15 mouse cellular contexts compared by ENCODE assay signal in genomic region chr3:84376510-84376909, GRCm38 (mm10).
DNase-seq lines count a peak whose midpoint lies in the region; ATAC-seq and TF ChIP-seq lines count a peak whose summit lies in the region.
"Had no signal": no experiment of that assay in that cellular context is flagged by ENCODE, and none has a peak within 500 bp of the region (broad histone marks: within the 10 kb centered on the region; RNA-seq: fewer than 3 reads in every experiment).

No protein-coding gene starts in this region.

- no peak for DNase-seq in forebrain, embryonic 10.5 days (ENCODE audit: extremely low spot score, low spot score)
- no peak for DNase-seq in forebrain, embryonic 14.5 days (ENCODE audit: low spot score)
- peak; percentile 25 for DNase-seq in kidney, adult 11 months
- DNase-seq in kidney, postnatal 10 days = no peak
- no peak for DNase-seq in embryonic facial prominence, embryonic 10.5 days (ENCODE audit: low spot score)
- no peak for DNase-seq in right cerebral cortex, postnatal 10 days (ENCODE audit: low spot score in 2 of 2)
- no peak for DNase-seq in gastrocnemius, adult 2 months
- DNase-seq: cerebellum, postnatal 25 days; gastrocnemius, postnatal 25 days; liver, embryonic 13.5 days; lung, postnatal 14 days; thymus, postnatal 25 days had no signal

- no peak overlapping the region for H3K4me3 ChIP-seq in forebrain, embryonic 10.5 days
- no peak overlapping the region for H3K4me3 ChIP-seq in forebrain, embryonic 14.5 days (ENCODE audit: low read depth, low read length)
- H3K4me3 ChIP-seq in embryonic facial prominence, embryonic 10.5 days = no peak overlapping the region
- no peak overlapping the region for H3K4me3 ChIP-seq in midbrain, embryonic 16.5 days (ENCODE audit: low read depth, low read length)
- no peak overlapping the region for H3K4me3 ChIP-seq in gastrocnemius, adult 2 months
- H3K4me3 ChIP-seq: layer of hippocampus, adult 2 months; liver, embryonic 13.5 days; neural tube, embryonic 12.5 days had no signal

- no peaks in the 10 kb centered on the region for H3K9me3 ChIP-seq in forebrain, embryonic 10.5 days
- H3K9me3 ChIP-seq in forebrain, embryonic 14.5 days (replicated peaks; ENCODE audit: control insufficient read depth, low read length) = no peaks in the 10 kb centered on the region
- no peaks in the 10 kb centered on the region for H3K9me3 ChIP-seq in embryonic facial prominence, embryonic 10.5 days
- no peaks in the 10 kb centered on the region for H3K9me3 ChIP-seq in midbrain, embryonic 16.5 days (replicated peaks; ENCODE audit: control insufficient read depth, low read length, poor library complexity, severe bottlenecking)
- H3K9me3 ChIP-seq: liver, embryonic 13.5 days; neural tube, embryonic 12.5 days had no signal

- H3K4me1 ChIP-seq in forebrain, embryonic 10.5 days = peaks cover 25% of the 10 kb centered on the region
- 0 out of 2 replicates have a peak, but pooled peaks cover 2% of the 10 kb centered on the region for H3K4me1 ChIP-seq in forebrain, embryonic 14.5 days (ENCODE audit: control insufficient read depth, insufficient read depth, low read length)
- H3K4me1 ChIP-seq in embryonic facial prominence, embryonic 10.5 days = peaks cover 23% of the 10 kb centered on the region
- no peaks in the 10 kb centered on the region for H3K4me1 ChIP-seq in midbrain, embryonic 16.5 days (ENCODE audit: control insufficient read depth, insufficient read depth, low read length)

- H3K9ac ChIP-seq in forebrain, embryonic 14.5 days (ENCODE audit: low read length) = no peak overlapping the region
- H3K9ac ChIP-seq in midbrain, embryonic 16.5 days (ENCODE audit: low read depth, low read length) = no peak overlapping the region
- H3K9ac ChIP-seq: liver, embryonic 13.5 days; neural tube, embryonic 12.5 days had no signal

- no peaks in the 10 kb centered on the region for H3K36me3 ChIP-seq in forebrain, embryonic 10.5 days (replicated peaks)
- no peaks in the 10 kb centered on the region for H3K36me3 ChIP-seq in forebrain, embryonic 14.5 days (ENCODE audit: control insufficient read depth, insufficient read depth, low read length)
- no peaks in the 10 kb centered on the region for H3K36me3 ChIP-seq in embryonic facial prominence, embryonic 10.5 days (replicated peaks)
- H3K36me3 ChIP-seq in midbrain, embryonic 16.5 days (ENCODE audit: control insufficient read depth, insufficient read depth, low read length) = no peaks in the 10 kb centered on the region
- H3K36me3 ChIP-seq: liver, embryonic 13.5 days; neural tube, embryonic 12.5 days had no signal

- H3K27ac ChIP-seq in forebrain, embryonic 10.5 days = peak overlapping the region; percentile 65
- no peak overlapping the region for H3K27ac ChIP-seq in forebrain, embryonic 14.5 days (ENCODE audit: low read depth, low read length)
- H3K27ac ChIP-seq in embryonic facial prominence, embryonic 10.5 days (replicated peaks) = 0 out of 2 replicates have a peak overlapping the region, but pooled peaks have one; percentile 21
- no peak overlapping the region for H3K27ac ChIP-seq in midbrain, embryonic 16.5 days (ENCODE audit: low read length)
- no peak overlapping the region for H3K27ac ChIP-seq in gastrocnemius, adult 2 months
- H3K27ac ChIP-seq: layer of hippocampus, adult 2 months; liver, embryonic 13.5 days; neural tube, embryonic 12.5 days had no signal

- TF ChIP-seq CTCF in gastrocnemius, adult 2 months (IDR thresholded peaks at IDR 0.05) = no peak

- no peak for ATAC-seq in forebrain, embryonic 14.5 days
- ATAC-seq in midbrain, embryonic 16.5 days = 0 out of 2 replicates have a peak, but pooled peaks have one; percentile 39

- no peak overlapping the region for H3K4me2 ChIP-seq in forebrain, embryonic 14.5 days (ENCODE audit: low read length)
- no peak overlapping the region for H3K4me2 ChIP-seq in midbrain, embryonic 16.5 days (ENCODE audit: low read length)
- H3K4me2 ChIP-seq: liver, embryonic 13.5 days; neural tube, embryonic 12.5 days had no signal

- WGBS in forebrain, embryonic 10.5 days = 56% methylated on average over 2 of the region's 2 CpGs
- WGBS in forebrain, embryonic 14.5 days = 79% methylated on average over 1 of the region's 2 CpGs
- 51% methylated on average over 2 of the region's 2 CpGs for WGBS in embryonic facial prominence, embryonic 10.5 days
- 39% methylated on average over 2 of the region's 2 CpGs for WGBS in midbrain, embryonic 16.5 days

- intact Hi-C loops in gastrocnemius, adult 2 months (cut with DNase I) = no loop called here

- no peaks in the 10 kb centered on the region for H3K27me3 ChIP-seq in forebrain, embryonic 10.5 days (ENCODE audit: poor library complexity, severe bottlenecking)
- no peaks in the 10 kb centered on the region for H3K27me3 ChIP-seq in forebrain, embryonic 14.5 days (replicated peaks; ENCODE audit: control insufficient read depth, insufficient read depth, low read length)
- H3K27me3 ChIP-seq in embryonic facial prominence, embryonic 10.5 days (replicated peaks; ENCODE audit: low read depth, poor library complexity, severe bottlenecking) = no peaks in the 10 kb centered on the region
- no peaks in the 10 kb centered on the region for H3K27me3 ChIP-seq in midbrain, embryonic 16.5 days (ENCODE audit: control insufficient read depth, insufficient read depth, low read depth, low read length)
- H3K27me3 ChIP-seq: liver, embryonic 13.5 days; neural tube, embryonic 12.5 days had no signal

Comparison
In these comparisons a context has a peak if more than half of its experiments do, and no peak if none do; other contexts are left out.
1. H3K27ac ChIP-seq: peak in forebrain, embryonic 10.5 days (single experiment) and embryonic facial prominence, embryonic 10.5 days (single experiment); none in forebrain, embryonic 14.5 days (single experiment), midbrain, embryonic 16.5 days (single experiment) and gastrocnemius, adult 2 months (single experiment).